Mouse (Mus musculus): ENCODE results near the gene Rfc2.
A peak's percentile ranks its signal among the peaks of the same experiment; 100 is the strongest.

Gene Rfc2

DNA sequence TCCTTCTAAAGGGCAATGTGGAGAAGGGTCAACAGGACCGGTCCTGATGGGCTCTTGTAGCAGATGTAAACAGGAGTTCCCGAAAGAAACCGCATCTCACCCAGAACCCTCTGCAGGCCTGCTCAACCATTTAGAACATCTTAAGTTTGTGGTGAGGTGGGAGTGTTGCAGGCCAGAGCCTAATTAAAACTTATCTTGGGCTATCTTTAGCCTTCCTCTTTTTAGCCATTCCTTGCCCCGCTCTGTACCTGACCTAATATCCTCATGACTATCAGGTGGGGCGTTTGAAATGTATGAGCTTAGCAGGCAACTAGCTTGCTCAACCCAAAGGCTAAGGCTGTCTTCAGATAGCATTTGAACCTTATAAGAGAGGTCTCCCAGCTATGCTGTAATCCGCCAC is 15.5 kb upstream of the Rfc2 start:
- no peak for DNase-seq (ENCODE audit: low spot score in 2 of 2)

GRCm38 (mm10) chr5:134567445-134567844 is 13.7 kb upstream of the Rfc2 start:
- DNase-seq (ENCODE audit: low spot score in 2 of 2): no peak

GRCm38 (mm10) chr5:134568030-134568429 is 13.1 kb upstream of the Rfc2 start:
- DNase-seq (ENCODE audit: low spot score in 2 of 2): no peak

DNA sequence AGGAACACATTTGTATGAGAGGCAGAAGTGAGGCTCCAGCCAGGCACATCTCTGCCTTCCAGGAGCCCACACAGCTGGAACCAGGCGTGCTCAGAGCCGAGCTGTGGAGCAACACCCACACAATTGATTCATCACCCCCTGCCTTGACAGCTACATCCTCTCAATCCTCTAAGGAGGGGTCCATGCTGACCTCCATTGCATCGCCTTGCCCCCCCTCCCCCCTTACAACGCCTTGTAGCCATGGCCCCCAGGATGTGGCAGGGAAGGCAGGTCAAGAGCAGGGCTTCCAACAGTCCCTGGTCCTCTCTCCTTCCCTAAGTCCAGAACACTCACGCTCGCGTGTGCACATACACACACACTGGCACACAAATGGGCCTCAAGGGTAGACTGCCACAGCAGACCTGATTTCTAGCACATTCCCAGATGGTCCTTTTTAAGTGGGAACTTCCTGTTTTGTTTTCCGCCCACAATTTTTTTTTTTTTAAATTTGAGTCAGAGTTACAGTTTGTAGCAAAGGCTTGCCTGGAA is 12.1 kb upstream of the Rfc2 start:
- DNase-seq (ENCODE audit: low spot score in 2 of 2): no peak

DNA sequence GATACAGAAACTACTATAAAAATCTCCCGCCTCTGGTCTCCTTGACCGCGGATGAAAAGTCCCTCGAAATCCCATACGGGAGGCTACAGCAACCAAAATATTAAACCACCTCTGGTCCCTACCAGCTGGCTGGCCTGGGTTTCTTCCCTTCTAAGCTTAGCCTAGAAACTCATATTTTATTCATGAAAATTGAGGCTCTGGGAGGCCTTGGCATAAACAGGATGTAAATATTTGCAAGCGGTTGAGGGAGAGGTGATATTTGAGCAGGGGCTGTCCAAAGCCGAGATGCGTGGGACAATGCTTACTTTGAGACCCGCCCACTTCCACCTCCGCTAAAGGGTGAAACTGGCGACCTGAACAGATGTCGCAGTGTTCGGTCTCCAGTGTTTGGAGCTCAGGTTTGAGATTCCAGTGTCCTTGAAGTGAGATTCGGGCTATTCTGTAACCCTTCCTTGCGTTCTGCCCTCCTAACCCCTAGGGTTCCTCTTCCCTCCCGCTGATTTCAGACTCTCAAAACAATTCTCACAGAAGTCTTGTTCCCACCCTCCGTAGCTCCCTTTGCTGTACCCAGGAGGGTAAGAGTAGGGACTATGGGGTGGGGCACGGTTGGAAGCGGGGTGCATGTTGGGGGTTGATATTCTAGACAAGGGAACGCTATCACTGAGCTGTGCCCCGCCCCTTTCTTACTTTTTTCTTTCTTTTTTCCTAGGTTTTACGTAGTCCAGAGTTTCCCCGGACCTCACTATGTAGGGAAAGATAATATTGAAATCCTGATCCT is 9.2 kb upstream of the Rfc2 start:
- peak; percentile 53 to 61 for DNase-seq (ENCODE audit: low spot score in 2 of 2)

DNA sequence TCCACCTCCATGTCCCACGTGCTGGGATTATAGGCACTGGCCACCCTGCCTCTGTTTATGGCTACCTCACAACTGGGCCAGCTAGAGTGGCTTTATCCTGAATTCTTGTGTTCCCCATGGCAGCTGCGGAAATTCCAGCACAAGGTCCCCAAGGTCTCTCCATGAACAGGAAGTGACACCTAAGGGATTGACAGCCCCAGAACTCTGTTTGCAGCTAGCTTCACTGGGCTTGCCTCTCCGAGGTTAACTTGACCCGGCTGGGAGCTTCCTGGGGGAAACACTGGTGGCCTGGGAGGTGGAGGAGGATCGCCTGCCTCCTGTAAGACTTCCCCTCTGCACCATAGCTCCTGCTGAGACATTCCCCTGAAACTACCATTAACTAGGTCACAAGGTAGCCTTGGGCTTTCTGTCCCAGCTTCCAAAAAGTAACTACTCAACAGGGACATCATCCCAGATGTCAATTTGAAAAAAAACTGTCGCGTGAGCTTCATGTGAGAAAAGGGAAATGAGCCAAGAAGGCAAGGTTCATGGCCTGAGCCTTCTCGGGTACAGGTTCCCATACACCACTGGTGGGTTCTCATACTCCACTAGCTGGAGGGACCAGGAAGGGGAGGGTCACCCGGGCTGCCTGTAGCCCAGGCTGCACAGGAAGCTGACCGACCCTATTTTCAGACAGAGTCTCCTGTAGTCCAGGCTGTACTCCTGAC is 8.5 kb upstream of the Rfc2 start:
- no peak for DNase-seq (ENCODE audit: low spot score in 2 of 2)

- DNase-seq (ENCODE audit: low spot score in 2 of 2): no peak
Measured at GRCm38 (mm10) chr5:134575833-134576232, 5.3 kb upstream of the Rfc2 start.

DNA sequence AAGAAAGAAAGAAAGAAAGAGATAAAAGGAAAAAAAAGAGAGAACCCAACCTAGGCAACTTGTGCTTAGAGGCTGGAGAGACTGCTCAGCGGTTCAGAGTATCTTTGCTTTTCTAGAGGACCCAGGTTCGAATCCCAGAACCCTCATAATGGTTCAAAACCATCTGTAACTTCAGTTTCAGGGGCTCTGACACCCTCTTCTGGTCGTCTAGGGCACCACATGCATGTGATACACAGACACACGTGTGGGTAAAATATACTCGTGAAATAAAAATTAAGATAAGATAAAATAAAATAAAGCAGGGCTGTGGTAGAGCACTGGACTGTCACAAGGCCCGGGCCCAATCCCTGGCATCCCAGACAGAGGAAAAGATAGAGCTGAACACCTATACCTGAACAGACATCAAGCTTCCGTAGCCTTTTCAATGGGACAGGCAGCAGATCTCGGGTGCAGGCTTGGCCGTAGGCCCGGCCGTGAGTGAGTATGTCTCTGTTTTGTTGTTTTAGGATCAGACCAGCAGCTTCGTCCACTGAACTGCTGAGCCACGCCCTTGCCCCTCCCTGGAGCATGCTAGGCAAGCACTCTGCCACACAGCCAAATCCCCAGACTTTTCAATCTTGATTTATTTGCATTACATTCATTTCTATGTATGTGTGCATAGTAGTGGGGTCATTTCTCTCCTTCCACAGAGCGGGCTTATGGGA is 4.5 kb upstream of the Rfc2 start:
- DNase-seq (ENCODE audit: low spot score in 2 of 2): no peak

GRCm38 (mm10) chr5:134577534-134577933 is 3.6 kb upstream of the Rfc2 start:
- no peak for DNase-seq (ENCODE audit: low spot score in 2 of 2)

- no peak for DNase-seq (ENCODE audit: low spot score in 2 of 2)
Measured at GRCm38 (mm10) chr5:134579135-134579534, 2.0 kb upstream of the Rfc2 start.

GRCm38 (mm10) chr5:134582221-134582907 is 1.2 kb downstream of the Rfc2 start:
- peak; percentile 95 to 98 for DNase-seq (ENCODE audit: low spot score in 2 of 2)

DNA sequence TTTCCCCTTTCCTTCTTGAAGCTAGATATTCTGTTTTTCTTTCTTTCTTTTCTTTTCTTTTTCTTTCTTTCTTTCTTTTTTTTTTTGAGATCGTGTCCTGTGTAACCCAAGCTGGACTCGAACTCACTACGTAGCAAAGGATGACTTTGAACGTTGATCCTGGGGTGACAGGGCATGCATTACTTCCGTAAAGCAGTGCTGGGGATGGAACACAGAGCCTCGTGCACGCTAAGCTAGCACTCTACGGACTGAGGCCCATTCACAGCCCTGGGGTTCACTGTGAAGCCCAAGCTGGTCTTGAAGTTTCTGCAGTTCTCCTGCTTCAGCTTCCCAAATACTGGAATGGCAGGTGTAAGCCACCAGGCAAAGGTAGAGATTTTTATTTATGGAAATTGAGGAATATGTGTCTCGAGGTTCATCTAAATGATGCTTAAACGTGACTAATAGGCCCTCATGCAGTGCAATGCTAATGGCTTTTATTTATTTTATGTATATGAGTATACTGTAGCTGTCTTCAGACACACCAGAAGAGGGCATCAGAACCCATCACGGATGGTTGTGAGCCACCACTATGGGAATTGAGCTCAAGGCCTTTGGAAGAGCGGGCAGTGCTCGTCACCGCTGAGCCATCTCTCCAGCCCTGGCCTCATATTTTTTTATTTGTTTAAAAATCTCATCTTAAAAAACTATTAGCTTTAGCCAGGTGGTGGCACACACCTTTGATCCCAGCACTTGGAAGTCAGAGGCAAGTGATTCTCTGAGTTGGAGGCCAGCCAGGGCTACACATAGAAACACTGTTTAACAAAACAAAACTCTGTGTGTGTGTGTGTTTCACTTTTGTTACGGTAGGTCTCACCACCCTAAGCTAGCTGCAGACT is 2.1 kb downstream of the Rfc2 start:
- DNase-seq (ENCODE audit: low spot score in 2 of 2): no peak

GRCm38 (mm10) chr5:134583884-134584213 is 2.7 kb downstream of the Rfc2 start:
- peak; percentile 54 to 61 for DNase-seq (ENCODE audit: low spot score in 2 of 2)

DNA sequence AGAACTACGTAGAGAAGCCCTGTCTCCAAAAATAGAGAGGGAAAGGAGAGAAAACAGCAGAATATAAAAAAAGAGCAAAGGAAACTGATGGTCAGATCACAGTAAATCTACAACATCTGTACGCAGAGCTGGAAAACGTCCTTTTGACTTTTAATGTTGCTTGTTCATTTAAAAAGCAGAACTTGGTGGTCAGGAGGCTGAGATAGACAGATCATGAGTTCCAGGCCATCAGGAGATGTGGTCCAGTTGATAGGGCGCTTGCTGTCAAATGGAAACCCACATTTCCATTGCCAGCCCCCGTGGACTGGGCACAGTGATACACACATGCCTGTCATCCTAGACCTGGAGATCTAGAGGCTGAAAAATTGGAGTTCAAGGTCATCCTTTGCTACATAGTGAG is 3.6 kb downstream of the Rfc2 start:
- DNase-seq (ENCODE audit: low spot score in 2 of 2): peak; percentile 44 to 45

- no peak for DNase-seq (ENCODE audit: low spot score in 2 of 2)
Measured at GRCm38 (mm10) chr5:134589900-134590299, 8.7 kb downstream of the Rfc2 start.

GRCm38 (mm10) chr5:134592026-134592581 is 10.9 kb downstream of the Rfc2 start:
- no peak for DNase-seq (ENCODE audit: low spot score in 2 of 2)

DNA sequence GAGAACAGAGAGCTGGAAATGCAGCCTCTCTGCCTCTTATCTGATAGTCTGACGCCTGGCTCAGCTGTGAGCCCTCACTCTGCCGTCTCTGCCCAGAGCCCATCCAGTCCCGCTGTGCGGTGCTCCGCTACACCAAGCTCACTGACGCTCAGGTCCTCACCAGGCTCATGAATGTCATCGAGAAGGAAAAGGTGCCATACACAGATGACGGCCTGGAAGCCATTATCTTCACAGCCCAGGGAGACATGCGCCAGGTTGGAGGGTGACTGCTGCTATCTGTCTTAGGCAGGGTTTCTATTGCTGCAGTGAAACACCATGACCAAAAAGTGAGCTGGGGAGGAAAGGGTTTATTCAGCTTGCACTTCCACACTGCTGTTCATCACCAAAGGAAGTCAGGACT is 11.9 kb downstream of the Rfc2 start:
- peak; percentile 29 to 48 for DNase-seq (ENCODE audit: low spot score in 2 of 2)

DNA sequence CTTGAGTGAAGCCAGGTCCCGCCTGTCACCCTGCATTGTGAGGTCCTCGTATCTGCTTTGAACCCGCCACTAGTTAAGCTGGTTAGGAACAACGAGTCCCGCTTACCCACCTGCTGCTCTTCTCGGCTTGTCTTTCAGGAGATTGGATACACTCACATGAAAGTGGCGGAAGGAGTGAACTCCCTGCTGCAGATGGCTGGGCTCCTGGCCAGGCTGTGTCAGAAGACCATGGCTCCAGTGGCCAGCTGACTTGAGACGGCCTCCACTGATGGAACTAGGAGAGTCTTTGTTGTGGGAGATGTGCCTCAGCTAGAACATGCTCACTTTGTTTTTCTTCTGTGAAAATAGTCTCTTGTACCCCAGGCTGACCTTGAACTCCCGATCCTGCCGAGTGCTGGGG is 16.5 kb downstream of the Rfc2 start:
- no peak for DNase-seq (ENCODE audit: low spot score in 2 of 2)

DNA sequence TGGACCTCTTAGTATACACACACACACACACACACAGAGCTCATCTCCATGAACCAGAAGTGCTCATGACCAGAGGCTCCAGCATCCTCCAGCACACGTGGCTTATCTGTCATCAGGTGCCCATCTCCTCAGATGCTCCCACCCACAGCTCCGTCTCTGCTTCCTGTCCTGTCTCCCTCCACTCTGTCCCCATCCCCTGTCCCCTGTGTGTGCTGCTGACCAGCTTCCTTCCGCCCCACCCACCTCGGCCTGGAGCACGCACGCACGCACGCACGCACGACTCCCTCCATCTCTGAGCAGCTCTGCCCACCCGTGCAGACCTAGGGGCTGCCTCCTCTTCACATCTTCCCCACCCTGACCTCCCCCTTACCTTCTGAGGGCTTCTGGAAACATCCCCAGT is 23.2 kb downstream of the Rfc2 start:
- DNase-seq (ENCODE audit: low spot score in 2 of 2): no peak

DNA sequence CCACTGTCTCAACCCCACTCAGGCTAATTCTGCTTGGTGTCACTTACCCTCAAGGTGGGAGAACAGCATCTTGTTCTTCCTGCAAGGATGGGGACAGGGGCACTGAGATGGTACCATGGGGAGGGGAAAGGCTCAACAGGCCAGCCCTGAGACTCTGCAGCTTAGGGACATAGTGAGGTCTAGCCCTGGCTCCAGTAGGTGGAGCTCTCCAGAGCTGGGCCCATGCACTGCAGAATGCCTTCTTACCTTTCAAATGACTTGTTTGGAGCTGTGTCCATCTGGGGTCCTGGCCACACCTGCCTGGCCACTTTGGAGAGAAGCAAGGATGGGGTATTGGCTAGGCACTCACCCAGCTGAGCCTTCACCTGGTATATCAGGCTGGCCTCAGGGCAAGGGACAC is 25.1 kb downstream of the Rfc2 start:
- peak in 1 of 2 experiments; percentile 31 for DNase-seq (ENCODE audit: low spot score in 2 of 2)

DNA sequence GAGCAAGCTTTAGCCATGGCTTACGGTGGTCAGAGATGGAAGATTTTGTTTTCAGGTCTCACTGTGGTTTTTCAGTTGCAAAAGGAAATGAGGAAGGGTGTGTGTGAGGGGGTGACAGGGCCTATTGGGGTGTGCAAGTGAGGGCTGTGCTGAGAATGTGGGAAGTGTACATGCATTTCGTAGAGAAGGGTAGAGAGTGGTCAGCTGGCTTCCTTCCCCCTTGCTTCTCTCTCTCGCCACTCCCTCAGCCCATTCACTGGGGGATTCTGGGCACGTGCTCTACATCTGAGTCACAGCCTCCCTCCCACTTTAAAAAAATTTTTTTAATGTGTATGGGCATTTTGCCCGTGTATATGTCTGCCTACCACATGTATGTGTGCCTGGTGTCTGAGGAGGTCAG is 26.0 kb downstream of the Rfc2 start:
- DNase-seq (ENCODE audit: low spot score in 2 of 2): peak; percentile 76

Measured in spleen, postnatal 36 days (tissue).